Mouse (Mus musculus): Measurements from ENCODE around the gene Lama5. TPM values are rescaled to one million over a fixed set of nuclear protein-coding genes. Genes with fewer than 3 reads are reported as not detected.

Lama5 gene
- total RNA-seq, 2 experiments from 2014 or later, result 8.7 to 11.2 TPM

GRCm38 (mm10) chr2:180256296-180257000 is 30.8 kb upstream of the Lama5 start:
- intact Hi-C loops (cut with DNase I), result loop anchor here (10.0 kb wide), 1 partner anchor 282 kb away; the partner anchor contains the start of gene Taf4
- DNase-seq, result no peak

GRCm38 (mm10) chr2:180255701-180256100 is 30.0 kb upstream of the Lama5 start:
- DNase-seq, result no peak
- intact Hi-C loops (cut with DNase I), result loop anchor here (10.0 kb wide), 1 partner anchor 281 kb away; the partner anchor contains the start of gene Taf4

GRCm38 (mm10) chr2:180254436-180255209 is 29.0 kb upstream of the Lama5 start:
- intact Hi-C loops (cut with DNase I), result loop anchor here (5.0 to 10.0 kb wide), 2 partner anchors 72 to 280 kb away; partner anchors contain the start of gene Taf4
- no peak for DNase-seq

GRCm38 (mm10) chr2:180251838-180252237 is 26.2 kb upstream of the Lama5 start:
- intact Hi-C loops (cut with DNase I), result loop anchor here (2.0 to 10.0 kb wide), 3 partner anchors 41 to 277 kb away; partner anchors contain the start of gene Taf4
- no peak for DNase-seq

- peak; percentile 52 to 66 for DNase-seq
- intact Hi-C loops (cut with DNase I), result loop anchor here (2.0 to 10.0 kb wide), 3 partner anchors 40 to 276 kb away; partner anchors contain the start of gene Taf4
Observed at GRCm38 (mm10) chr2:180250930-180251611, 25.4 kb upstream of the Lama5 start.

GRCm38 (mm10) chr2:180248947-180249660 is 23.4 kb upstream of the Lama5 start:
- no peak for DNase-seq
- intact Hi-C loops (cut with DNase I), result loop anchor here (10.0 kb wide), 1 partner anchor 334 kb away; no protein-coding TSS in a partner anchor

- intact Hi-C loops (cut with DNase I), result loop anchor here (10.0 kb wide), 1 partner anchor 333 kb away; no protein-coding TSS in a partner anchor
Observed at GRCm38 (mm10) chr2:180247916-180248315, 22.3 kb upstream of the Lama5 start.

GRCm38 (mm10) chr2:180243108-180243507 is 17.4 kb upstream of the Lama5 start:
- intact Hi-C loops (cut with DNase I), result loop anchor here (10.0 kb wide), 1 partner anchor 328 kb away; no protein-coding TSS in a partner anchor
- DNase-seq, result no peak

More at GRCm38 (mm10) chr2:180247916-180248315, 22.3 kb upstream of the Lama5 start:
- no peak for DNase-seq

GRCm38 (mm10) chr2:180238591-180238990 is 12.9 kb upstream of the Lama5 start:
- intact Hi-C loops (cut with DNase I), result no loop called here
- DNase-seq, result no peak

GRCm38 (mm10) chr2:180237601-180238345 is 12.1 kb upstream of the Lama5 start:
- no peak for DNase-seq
- intact Hi-C loops (cut with DNase I), result no loop called here

- no peak for DNase-seq
- intact Hi-C loops (cut with DNase I), result no loop called here
Observed at GRCm38 (mm10) chr2:180236930-180237329, 11.3 kb upstream of the Lama5 start.

- no peak for DNase-seq
- intact Hi-C loops (cut with DNase I), result no loop called here
Observed at GRCm38 (mm10) chr2:180236500-180236899, 10.8 kb upstream of the Lama5 start.

- DNase-seq, result no peak
- intact Hi-C loops (cut with DNase I), result no loop called here
Observed at GRCm38 (mm10) chr2:180235788-180236187, 10.1 kb upstream of the Lama5 start.

- intact Hi-C loops (cut with DNase I), result no loop called here
- no peak for DNase-seq
Observed at GRCm38 (mm10) chr2:180234980-180235379, 9.3 kb upstream of the Lama5 start.

GRCm38 (mm10) chr2:180234353-180234752 is 8.7 kb upstream of the Lama5 start:
- DNase-seq, result no peak
- intact Hi-C loops (cut with DNase I), result no loop called here

- intact Hi-C loops (cut with DNase I), result no loop called here
- no peak for DNase-seq
Observed at GRCm38 (mm10) chr2:180233101-180233904, 7.6 kb upstream of the Lama5 start.

GRCm38 (mm10) chr2:180230482-180230881 is 4.8 kb upstream of the Lama5 start:
- no peak for DNase-seq
- intact Hi-C loops (cut with DNase I), result no loop called here

GRCm38 (mm10) chr2:180229129-180229528 is 3.5 kb upstream of the Lama5 start:
- intact Hi-C loops (cut with DNase I), result no loop called here
- no peak for DNase-seq
